Mouse (Mus musculus) limb, embryonic 14.5 days (tissue): ENCODE measurements around the gene Zmynd8. TPM values are rescaled to one million over a fixed set of nuclear protein-coding genes. Genes with fewer than 3 reads are reported as not detected.

ENCODE experiments used
- ATAC-seq: fragments of 200-750 bp; cut with Nextera tagmentation; 2 replicates; pipeline ENCODE4 v1.8.0; 2017; ENCODE audit warnings: low read depth, moderate number of reproducible peaks, moderate TSS enrichment; ENCODE audit not compliant: low FRiP score
- DNase-seq: peaks from one replicate; pipeline ENCODE4 v3.0.0-alpha.2; 2015; ENCODE audit warnings: low spot score
- H3K27ac ChIP-seq: fragments of 300-500 bp; sonication (generic); replicated peaks from 2 replicates; pipeline ENCODE4 v1.5.1; 2014; ENCODE audit warnings: low read depth, mild to moderate bottlenecking, low read length, moderate library complexity, mixed read lengths
- H3K27me3 ChIP-seq: fragments of 300-500 bp; sonication (generic); 2 replicates; pipeline ENCODE4 v1.6.1; 2014; ENCODE audit warnings: low read length, mixed read lengths; ENCODE audit not compliant: control insufficient read depth, insufficient read depth
- H3K36me3 ChIP-seq: fragments of 300-500 bp; sonication (generic); 2 replicates; pipeline ENCODE4 v1.6.1; 2014; ENCODE audit warnings: mild to moderate bottlenecking, low read length, moderate library complexity, mixed read lengths; ENCODE audit not compliant: control insufficient read depth, insufficient read depth
- H3K4me1 ChIP-seq: fragments of 300-500 bp; sonication (generic); 2 replicates; pipeline ENCODE4 v1.6.1; 2014; ENCODE audit warnings: antibody characterized with exemption, low read length, mixed read lengths; ENCODE audit not compliant: control insufficient read depth, insufficient read depth
- H3K4me2 ChIP-seq: fragments of 300-500 bp; sonication (generic); replicated peaks from 2 replicates; pipeline ENCODE4 v1.6.1; 2014; ENCODE audit warnings: low read depth, mild to moderate bottlenecking, low read length, moderate library complexity; ENCODE audit not compliant: severe bottlenecking
- H3K4me3 ChIP-seq: fragments of 300-500 bp; sonication (generic); replicated peaks from 2 replicates; pipeline ENCODE4 v1.5.1; 2014; ENCODE audit warnings: low read length
- H3K9ac ChIP-seq: fragments of 300-500 bp; sonication (generic); 2 replicates; pipeline ENCODE4 v1.6.1; 2014; ENCODE audit warnings: mild to moderate bottlenecking, low read depth, low read length, moderate library complexity; ENCODE audit not compliant: severe bottlenecking
- H3K9me3 ChIP-seq: fragments of 300-500 bp; sonication (generic); 2 replicates; pipeline ENCODE4 v1.6.1; 2016; ENCODE audit warnings: low read length; ENCODE audit not compliant: control insufficient read depth
- POLR2A ChIP-seq: fragments of 200-500 bp; IDR thresholded peaks from 2 replicates; pipeline ENCODE4 v1.8.0; 2012; ENCODE audit warnings: inconsistent platforms, mild to moderate bottlenecking, moderate library complexity, borderline replicate concordance; ENCODE audit not compliant: insufficient read depth, insufficient read length; ENCODE audit errors: extremely low read depth
- whole genome bisulfite sequencing: fragments of 180-500 bp; shearing (Covaris S2); extraction: QIAGEN DNeasy Blood & Tissue Kit; methylation state at CpG from one replicate; pipeline ENCODE4 v1.1.7; 2014; 5-methylcytosine and 5-hydroxymethylcytosine counted together
- polyA plus RNA-seq, 2 experiments: library from polyadenylated mRNA; depleted of rRNA in 1 of 2; stranded (reverse) in 1 of 2; unstranded in 1 of 2; fragments of >200 nt; fragmentation: Nextera tagmentation in 1 of 2; extraction: Ambion mirVana in 1 of 2; gene quantifications; 2 replicates each; pipeline versions ENCODE4 v1.2.1 to v1.2.3; 2012 to 2014

The Zmynd8 gene
- polyA plus RNA-seq, 2 experiments, result 30.2 to 49.5 TPM

- TF ChIP-seq POLR2A, result no peak
- no peaks in the 10 kb centered on the region; the same call in 1 of the 2 replicates for H3K4me1 ChIP-seq
- H3K9ac ChIP-seq, result no peak overlapping the region
- H3K27me3 ChIP-seq, result no peaks in the 10 kb centered on the region
- H3K27ac ChIP-seq, result no peak overlapping the region
- H3K4me3 ChIP-seq, result no peak overlapping the region
- H3K4me2 ChIP-seq, result no peak overlapping the region
- H3K9me3 ChIP-seq, result no peaks in the 10 kb centered on the region
- ATAC-seq, result no peak
- WGBS, result 93% methylated on average over 3 of the region's 3 CpGs
- DNase-seq, result no peak
- peaks cover 93% of the 10 kb centered on the region for H3K36me3 ChIP-seq
Observed at GRCm38 (mm10) chr2:165789667-165790066, 109.1 kb downstream of the Zmynd8 start.

- no peak for DNase-seq
Observed at GRCm38 (mm10) chr2:165788796-165789195, 110.0 kb downstream of the Zmynd8 start.

GRCm38 (mm10) chr2:165788005-165788404 is 110.8 kb downstream of the Zmynd8 start:
- Histone ChIP-seq H3K9me3 (no peaks in the 10 kb centered on the region), H3K9ac (no peak overlapping the region), H3K4me1 (no peaks in the 10 kb centered on the region; the same call in 1 of the 2 replicates), H3K36me3 (peaks cover 95% of the 10 kb centered on the region), H3K27me3 (no peaks in the 10 kb centered on the region), H3K27ac (no peak overlapping the region), H3K4me3 (no peak overlapping the region), H3K4me2 (no peak overlapping the region)
- ATAC-seq (no peak), DNase-seq (peak; percentile 79)
- WGBS, result 60% methylated on average over 11 of the region's 11 CpGs
- no peak for TF ChIP-seq POLR2A

More at GRCm38 (mm10) chr2:165788796-165789195, 110.0 kb downstream of the Zmynd8 start:
- H3K9ac ChIP-seq, result no peak overlapping the region
- H3K4me3 ChIP-seq, result no peak overlapping the region
- H3K4me1 ChIP-seq, result no peaks in the 10 kb centered on the region; the same call in 1 of the 2 replicates
- no peaks in the 10 kb centered on the region for H3K9me3 ChIP-seq
- TF ChIP-seq POLR2A, result no peak
- WGBS, result 92% methylated on average over 9 of the region's 9 CpGs
- no peak overlapping the region for H3K4me2 ChIP-seq
- H3K27ac ChIP-seq, result no peak overlapping the region
- no peaks in the 10 kb centered on the region for H3K27me3 ChIP-seq
- H3K36me3 ChIP-seq, result peaks cover 94% of the 10 kb centered on the region
- ATAC-seq, result no peak

GRCm38 (mm10) chr2:165786467-165786866 is 112.3 kb downstream of the Zmynd8 start:
- peak; percentile 37 for DNase-seq
- Histone ChIP-seq H3K4me3 (no peak overlapping the region), H3K4me2 (no peak overlapping the region), H3K36me3 (peaks cover 89% of the 10 kb centered on the region), H3K4me1 (no peaks in the 10 kb centered on the region; the same call in 1 of the 2 replicates), H3K9ac (no peak overlapping the region), H3K27ac (no peak overlapping the region), H3K27me3 (no peaks in the 10 kb centered on the region), H3K9me3 (no peaks in the 10 kb centered on the region)
- no peak for ATAC-seq
- WGBS, result 76% methylated on average over 1 of the region's 1 CpGs
- TF ChIP-seq POLR2A, result no peak

GRCm38 (mm10) chr2:165785312-165786036 is 113.3 kb downstream of the Zmynd8 start:
- Histone ChIP-seq H3K4me2 (no peak overlapping the region), H3K27ac (no peak overlapping the region), H3K36me3 (peaks cover 80% of the 10 kb centered on the region), H3K9ac (no peak overlapping the region), H3K9me3 (no peaks in the 10 kb centered on the region), H3K4me1 (no peaks in the 10 kb centered on the region; the same call in 1 of the 2 replicates), H3K4me3 (no peak overlapping the region), H3K27me3 (no peaks in the 10 kb centered on the region)
- ATAC-seq (no peak), DNase-seq (no peak)
- TF ChIP-seq POLR2A, result no peak
- WGBS, result 89% methylated on average over 20 of the region's 20 CpGs
